Mouse (Mus musculus): ENCODE data around the gene Dnajc8.
A peak's percentile ranks its signal among the peaks of the same experiment; 100 is the strongest.

The Dnajc8 gene

GRCm38 (mm10) chr4:132535406-132536121 lies at the start of gene Dnajc8:
TSS of gene Dnajc8 (plus strand) at chr4:132535550.
- peak; percentile 71 for DNase-seq (ENCODE audit: low spot score)

- DNase-seq (ENCODE audit: low spot score): no peak
Measured at GRCm38 (mm10) chr4:132488521-132488920, 46.8 kb upstream of the Dnajc8 start.

GRCm38 (mm10) chr4:132488976-132489375 lies 46.4 kb upstream of the Dnajc8 start:
- DNase-seq (ENCODE audit: low spot score): no peak

- no peak for DNase-seq (ENCODE audit: low spot score)
Measured at GRCm38 (mm10) chr4:132490273-132491010, 44.9 kb upstream of the Dnajc8 start.

GRCm38 (mm10) chr4:132491057-132491456 lies 44.3 kb upstream of the Dnajc8 start:
- no peak for DNase-seq (ENCODE audit: low spot score)

GRCm38 (mm10) chr4:132491748-132492147 lies 43.6 kb upstream of the Dnajc8 start:
- no peak for DNase-seq (ENCODE audit: low spot score)

- DNase-seq (ENCODE audit: low spot score): no peak
Measured at GRCm38 (mm10) chr4:132492178-132493060, 42.9 kb upstream of the Dnajc8 start.

- DNase-seq (ENCODE audit: low spot score): no peak
Measured at GRCm38 (mm10) chr4:132494271-132494918, 41.0 kb upstream of the Dnajc8 start.

- no peak for DNase-seq (ENCODE audit: low spot score)
Measured at GRCm38 (mm10) chr4:132501639-132502038, 33.7 kb upstream of the Dnajc8 start.

- no peak for DNase-seq (ENCODE audit: low spot score)
Measured at GRCm38 (mm10) chr4:132503344-132503743, 32.0 kb upstream of the Dnajc8 start.

GRCm38 (mm10) chr4:132505034-132505738 lies 30.2 kb upstream of the Dnajc8 start:
- DNase-seq (ENCODE audit: low spot score): no peak

- no peak for DNase-seq (ENCODE audit: low spot score)
Measured at GRCm38 (mm10) chr4:132505800-132506199, 29.6 kb upstream of the Dnajc8 start.

- DNase-seq (ENCODE audit: low spot score): no peak
Measured at GRCm38 (mm10) chr4:132506250-132506649, 29.1 kb upstream of the Dnajc8 start.

- DNase-seq (ENCODE audit: low spot score): no peak
Measured at GRCm38 (mm10) chr4:132507210-132507609, 28.1 kb upstream of the Dnajc8 start.

GRCm38 (mm10) chr4:132509621-132510296 lies 25.6 kb upstream of the Dnajc8 start:
- DNase-seq (ENCODE audit: low spot score): no peak

GRCm38 (mm10) chr4:132510352-132510798 lies 25.0 kb upstream of the Dnajc8 start, which contains the start of gene Sesn2:
TSS of gene Sesn2 (minus strand) at chr4:132510501.
- DNase-seq (ENCODE audit: low spot score): peak; percentile 90

GRCm38 (mm10) chr4:132512080-132512479 lies 23.3 kb upstream of the Dnajc8 start:
- DNase-seq (ENCODE audit: low spot score): no peak

- DNase-seq (ENCODE audit: low spot score): no peak
Measured at GRCm38 (mm10) chr4:132513395-132514273, 21.7 kb upstream of the Dnajc8 start.

GRCm38 (mm10) chr4:132514555-132515135 lies 20.7 kb upstream of the Dnajc8 start:
- peak; percentile 75 for DNase-seq (ENCODE audit: low spot score)

All from layer of hippocampus, adult 9-10 months (tissue).